Mouse (Mus musculus) hindbrain, embryonic 10.5 days (tissue): ENCODE data around the gene Fgf14. TPM values are rescaled to one million over a fixed set of nuclear protein-coding genes. Genes with fewer than 3 reads are reported as not detected.

Experiments
- DNase-seq: peaks from one replicate; pipeline ENCODE4 v3.0.0-alpha.2; 2017; ENCODE audit warnings: low spot score
- H3K27ac ChIP-seq: fragments of 300-500 bp; sonication (generic); 2 replicates; pipeline ENCODE4 v1.5.1; 2016; ENCODE audit warnings: mild to moderate bottlenecking, moderate library complexity
- H3K27me3 ChIP-seq: fragments of 300-500 bp; sonication (generic); 2 replicates; pipeline ENCODE4 v1.6.1; 2016; ENCODE audit warnings: mild to moderate bottlenecking; ENCODE audit not compliant: poor library complexity, insufficient read depth, severe bottlenecking
- H3K36me3 ChIP-seq: fragments of 300-500 bp; sonication (generic); 2 replicates; pipeline ENCODE4 v1.6.1; 2016; ENCODE audit warnings: mild to moderate bottlenecking, moderate library complexity
- H3K4me1 ChIP-seq: fragments of 300-500 bp; sonication (generic); replicated peaks from 2 replicates; pipeline ENCODE4 v1.6.1; 2016; ENCODE audit warnings: mild to moderate bottlenecking
- H3K4me3 ChIP-seq: fragments of 300-500 bp; sonication (generic); 2 replicates; pipeline ENCODE4 v1.5.1; 2016; ENCODE audit warnings: mild to moderate bottlenecking, moderate library complexity
- H3K9me3 ChIP-seq: fragments of 300-500 bp; sonication (generic); 2 replicates; pipeline ENCODE4 v1.6.1; 2016; ENCODE audit warnings: mild to moderate bottlenecking, moderate library complexity
- WGBS: fragments of 180-500 bp; shearing (Covaris S2); methylation state at CpG from one replicate; pipeline ENCODE4 v1.1.7; 2016; 5-methylcytosine and 5-hydroxymethylcytosine counted together
- polyA plus RNA-seq: library from polyadenylated mRNA; unstranded; fragments of >200 nt; fragmentation: Nextera tagmentation; extraction: Ambion mirVana; gene quantifications from 2 replicates; pipeline ENCODE4 v1.2.1, GENCODE M21; 2016

The Fgf14 gene
- polyA plus RNA-seq, result 4.4 and 5.1 TPM in 2 replicates

DNA sequence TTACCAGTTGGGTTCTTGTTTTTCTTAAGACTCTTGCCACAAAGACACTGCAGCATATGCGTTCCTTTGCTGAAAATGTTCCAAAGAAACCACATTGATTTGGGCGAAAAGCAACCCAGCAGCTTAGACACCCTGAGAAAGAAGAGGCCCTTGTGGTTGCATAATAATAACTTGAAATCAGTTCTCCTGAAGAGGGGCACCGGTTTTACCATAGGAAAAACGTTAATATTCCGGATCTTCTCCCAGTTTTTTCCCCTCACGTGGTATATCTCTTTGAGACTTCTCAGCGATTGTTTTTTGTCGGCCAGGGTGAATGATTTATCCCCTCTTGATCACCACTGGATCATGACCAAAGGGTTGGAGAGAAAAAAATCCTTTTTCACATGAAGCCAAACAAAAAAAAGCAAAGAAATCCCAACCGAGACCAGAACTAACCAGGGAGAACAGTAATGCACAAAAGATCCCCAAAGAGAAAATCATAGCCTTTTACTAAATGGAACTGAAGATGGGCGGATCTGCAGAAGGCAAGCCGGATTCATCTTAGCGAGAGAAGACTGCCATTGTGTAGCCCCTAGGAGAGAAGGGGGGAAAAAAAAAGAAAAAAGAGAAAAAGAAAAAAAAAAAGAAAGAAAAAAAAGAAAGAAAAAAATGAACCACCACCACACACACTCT is at the start of gene Fgf14:
TSS of gene Fgf14 (minus strand) at position 622 of the 672 bp plus-strand sequence.
- no peak for DNase-seq
- 8% methylated on average over 12 of the region's 12 CpGs for WGBS
- H3K36me3 ChIP-seq, result no peaks in the 10 kb centered on the region
- peaks cover 18% of the 10 kb centered on the region for H3K27me3 ChIP-seq
- H3K9me3 ChIP-seq, result no peaks in the 10 kb centered on the region
- H3K4me1 ChIP-seq, result peaks cover 28% of the 10 kb centered on the region
- H3K4me3 ChIP-seq, result peak within 1 kb of the TSS; percentile 58
- H3K27ac ChIP-seq, result peak within 1 kb of the TSS; percentile 85

DNA sequence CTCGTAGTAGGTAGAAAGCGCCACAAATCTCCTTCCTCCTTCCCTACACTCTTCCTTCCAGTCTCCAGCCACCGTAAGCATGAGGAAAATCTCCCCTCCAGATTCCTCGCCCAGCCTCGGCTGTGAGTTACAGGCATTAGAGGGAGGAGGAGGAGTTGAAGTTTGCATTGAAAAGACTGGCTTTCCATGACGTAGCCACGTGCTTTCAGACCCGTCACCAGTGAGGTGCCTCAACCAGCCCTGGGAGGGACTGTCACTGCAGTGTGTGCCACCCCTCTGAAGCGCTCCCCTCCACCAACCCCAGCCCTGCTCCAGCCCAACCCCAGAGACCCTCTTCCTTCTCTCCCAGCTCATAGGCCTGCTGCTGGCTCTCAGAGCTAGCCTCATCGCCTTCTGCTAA is 452 bp upstream of the Fgf14 start:
- WGBS, result 2% methylated on average over 10 of the region's 10 CpGs
- DNase-seq, result peak; percentile 74
- Histone ChIP-seq H3K9me3 (no peaks in the 10 kb centered on the region), H3K36me3 (no peaks in the 10 kb centered on the region), H3K4me3 (peak overlapping the region; percentile 58), H3K27ac (peak overlapping the region; percentile 85), H3K27me3 (peaks cover 18% of the 10 kb centered on the region), H3K4me1 (peaks cover 28% of the 10 kb centered on the region)

DNA sequence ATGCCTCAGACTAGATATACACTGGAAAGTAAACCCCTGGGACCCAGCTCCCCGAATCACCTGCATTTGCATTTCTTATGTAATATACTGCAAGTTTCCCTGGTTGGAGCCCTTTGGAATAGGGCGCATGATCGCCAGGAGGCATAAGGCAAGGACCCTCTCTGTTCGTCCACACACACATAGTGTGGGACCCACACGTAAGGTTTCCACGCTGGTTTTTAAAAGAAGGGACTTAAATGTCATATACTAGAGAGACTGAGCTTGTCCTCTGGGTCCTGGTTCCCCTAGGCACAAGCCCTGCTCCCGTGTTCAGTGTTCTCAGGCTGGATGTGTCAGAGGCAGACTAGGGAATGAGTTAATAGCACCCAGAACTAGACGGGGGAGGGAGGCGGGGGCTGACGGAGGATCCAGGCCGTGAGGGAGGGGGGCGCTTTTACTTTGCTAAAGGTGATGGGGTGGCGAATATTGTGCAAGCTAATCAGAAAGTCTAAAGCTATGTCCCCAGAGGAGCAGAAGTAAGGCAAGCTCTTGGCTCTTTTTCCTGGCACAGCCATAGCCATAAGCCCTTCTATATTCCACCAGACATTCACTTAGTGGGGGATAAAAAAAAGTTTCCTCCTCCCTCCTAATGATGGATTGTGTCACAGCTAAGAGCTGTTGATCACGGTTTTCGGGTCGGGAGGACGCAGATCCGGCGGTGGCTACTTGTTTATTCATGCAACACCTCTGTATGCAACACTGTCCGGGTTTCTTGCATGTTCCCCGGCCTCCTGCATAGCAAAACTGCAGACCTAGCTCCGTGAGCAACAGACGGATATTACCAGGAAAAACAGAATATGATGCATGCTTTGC is 1.0 kb downstream of the Fgf14 start:
- Histone ChIP-seq H3K4me3 (peak overlapping the region; percentile 58), H3K4me1 (peaks cover 33% of the 10 kb centered on the region), H3K27me3 (peaks cover 21% of the 10 kb centered on the region), H3K27ac (peak overlapping the region; percentile 85), H3K36me3 (no peaks in the 10 kb centered on the region), H3K9me3 (no peaks in the 10 kb centered on the region)
- WGBS, result 11% methylated on average over 23 of the region's 23 CpGs
- DNase-seq, result peak; percentile 45

DNA sequence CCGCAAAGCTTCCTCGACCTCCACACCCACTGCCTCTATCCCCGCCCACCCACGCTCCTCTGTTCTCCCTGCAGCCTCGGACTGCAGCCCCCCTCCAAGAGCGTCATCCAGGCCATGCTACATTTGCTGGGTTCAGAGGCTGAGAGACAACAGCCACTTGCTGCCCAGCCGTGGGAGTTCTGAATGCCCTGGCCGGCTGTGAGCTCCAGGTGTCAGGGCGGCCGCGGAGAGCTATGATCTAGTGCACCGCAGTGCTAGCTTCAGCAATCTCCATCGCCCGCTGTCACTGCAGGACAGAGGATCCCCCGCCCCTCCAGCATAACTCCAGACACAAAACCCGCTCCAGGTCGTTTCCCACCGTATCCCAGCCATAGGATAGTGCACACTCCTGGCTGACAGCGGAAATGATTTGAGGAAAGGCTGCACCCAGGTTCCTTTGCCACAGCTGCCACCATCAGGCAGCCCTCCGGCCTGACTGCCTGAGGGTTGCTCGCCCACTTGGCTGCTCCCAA is 1.7 kb downstream of the Fgf14 start:
- peaks cover 40% of the 10 kb centered on the region for H3K4me1 ChIP-seq
- WGBS, result 1% methylated on average over 21 of the region's 21 CpGs
- no peaks in the 10 kb centered on the region for H3K9me3 ChIP-seq
- peak overlapping the region; percentile 58 for H3K4me3 ChIP-seq
- H3K27ac ChIP-seq, result peak overlapping the region; percentile 85; the same call in 1 of the 2 replicates
- peak; percentile 37 for DNase-seq
- no peaks in the 10 kb centered on the region for H3K36me3 ChIP-seq
- H3K27me3 ChIP-seq, result peaks cover 21% of the 10 kb centered on the region

DNA sequence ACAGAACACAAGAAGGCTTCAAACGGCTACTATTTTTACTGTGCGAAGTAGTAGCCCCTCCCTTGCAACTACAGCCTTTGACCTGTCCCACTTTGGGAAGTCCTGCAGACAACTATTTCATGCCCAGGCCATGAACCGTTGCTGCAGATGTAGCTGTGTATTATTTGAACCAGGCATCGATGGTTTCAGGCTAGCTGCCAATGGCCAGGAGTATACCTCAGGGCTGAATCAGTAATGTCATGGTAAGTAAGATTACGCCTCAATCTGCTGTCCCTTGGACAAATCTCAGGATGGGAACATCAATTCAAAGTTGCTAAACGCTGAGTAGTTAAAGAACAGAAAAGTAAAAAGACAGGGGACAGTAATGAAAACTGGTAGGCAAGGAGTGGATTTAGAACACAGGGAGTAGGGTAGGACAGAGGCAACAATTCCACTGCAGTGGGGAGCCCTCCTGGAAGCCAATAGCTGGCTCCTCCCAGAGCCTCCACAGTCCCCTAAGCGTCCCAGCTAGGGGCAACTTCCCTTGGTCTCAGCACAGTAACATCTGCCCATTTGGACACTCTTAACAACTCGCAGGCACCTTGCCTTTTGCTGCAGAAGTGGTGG is 2.3 kb downstream of the Fgf14 start:
- WGBS, result 22% methylated on average over 8 of the region's 8 CpGs
- DNase-seq, result peak; percentile 3
- peak overlapping the region; percentile 85; the same call in 1 of the 2 replicates for H3K27ac ChIP-seq

DNA sequence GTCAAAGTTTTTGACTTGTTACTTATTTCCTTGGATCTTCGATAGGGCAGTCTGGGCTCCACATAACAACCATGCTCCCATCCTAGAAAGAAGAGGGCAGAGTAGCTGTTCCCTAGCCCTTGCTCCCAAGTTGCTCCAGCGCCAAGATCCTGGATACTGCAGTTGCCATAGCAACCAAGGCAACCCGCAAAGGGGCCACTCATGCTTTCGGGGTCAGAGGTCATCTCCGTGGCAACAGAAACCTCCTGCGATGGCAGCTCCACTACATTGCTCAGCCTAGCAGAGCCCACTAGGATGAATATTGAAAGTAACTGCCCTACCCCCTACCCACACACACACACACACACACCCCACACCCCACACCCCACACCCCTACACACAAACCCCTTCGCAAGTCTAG is 7.2 kb downstream of the Fgf14 start:
- WGBS, result 8% methylated on average over 7 of the region's 7 CpGs
- peak; percentile 96 for DNase-seq
- peak overlapping the region; percentile 20; the same call in 1 of the 2 replicates for H3K4me3 ChIP-seq
- H3K4me1 ChIP-seq, result peaks cover 29% of the 10 kb centered on the region
- H3K36me3 ChIP-seq, result no peaks in the 10 kb centered on the region
- H3K27ac ChIP-seq, result peak overlapping the region; percentile 69
- H3K9me3 ChIP-seq, result no peaks in the 10 kb centered on the region
- 0 out of 2 replicates have a peak, but pooled peaks cover 13% of the 10 kb centered on the region for H3K27me3 ChIP-seq

More for the DNA sequence above, 2.3 kb downstream of the Fgf14 start:
- Histone ChIP-seq H3K4me3 (peak overlapping the region; percentile 58), H3K36me3 (no peaks in the 10 kb centered on the region), H3K27me3 (peaks cover 21% of the 10 kb centered on the region), H3K9me3 (no peaks in the 10 kb centered on the region), H3K4me1 (peaks cover 46% of the 10 kb centered on the region)

DNA sequence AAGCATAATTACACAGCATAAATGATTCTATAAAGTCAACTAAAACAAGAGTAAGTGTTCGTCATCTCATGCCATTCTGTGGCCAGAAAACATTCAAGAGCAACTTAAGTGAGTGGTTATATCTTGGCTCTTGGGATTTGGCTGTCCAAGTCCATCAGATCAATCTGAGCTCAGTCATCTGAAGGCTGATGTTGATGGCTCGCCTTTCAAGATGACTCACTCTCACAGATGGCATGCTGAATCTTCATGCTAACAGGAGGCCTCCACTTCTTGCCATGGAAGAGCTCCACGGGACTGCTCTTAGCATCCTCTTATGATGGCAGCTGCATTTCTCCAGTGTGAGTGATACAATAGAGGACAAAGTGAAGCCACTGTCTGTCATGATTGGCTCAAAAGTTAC is 34.1 kb downstream of the Fgf14 start:
- 80% methylated on average over 3 of the region's 3 CpGs for WGBS
- H3K27me3 ChIP-seq, result no peaks in the 10 kb centered on the region
- no peaks in the 10 kb centered on the region for H3K4me1 ChIP-seq
- no peaks in the 10 kb centered on the region for H3K36me3 ChIP-seq
- H3K27ac ChIP-seq, result no peak overlapping the region
- H3K9me3 ChIP-seq, result no peaks in the 10 kb centered on the region
- no peak overlapping the region for H3K4me3 ChIP-seq
- DNase-seq, result no peak

DNA sequence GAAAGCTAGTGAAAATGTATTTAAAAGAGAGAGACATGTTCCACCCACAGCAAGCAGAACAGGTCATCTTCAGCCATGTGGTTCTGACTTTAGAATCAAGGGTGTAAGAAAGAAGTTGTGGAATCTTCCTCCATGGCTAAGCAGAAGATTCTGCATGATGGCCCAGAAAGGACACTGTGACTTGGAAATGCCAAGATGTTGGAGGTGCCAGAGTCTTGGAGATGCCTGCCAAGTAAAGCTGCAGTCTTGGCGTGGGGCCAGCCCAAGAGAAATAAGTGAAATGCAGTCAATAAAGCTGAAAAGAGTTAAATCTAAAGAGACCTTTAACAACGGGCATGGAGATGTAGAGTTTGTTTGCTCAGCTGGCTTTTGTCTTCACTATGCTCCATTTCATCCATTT is 42.0 kb downstream of the Fgf14 start:
- DNase-seq, result no peak
- Histone ChIP-seq H3K36me3 (no peaks in the 10 kb centered on the region), H3K4me1 (no peaks in the 10 kb centered on the region), H3K9me3 (no peaks in the 10 kb centered on the region), H3K27me3 (no peaks in the 10 kb centered on the region), H3K4me3 (no peak overlapping the region), H3K27ac (no peak overlapping the region)
- 61% methylated on average over 2 of the region's 2 CpGs for WGBS

DNA sequence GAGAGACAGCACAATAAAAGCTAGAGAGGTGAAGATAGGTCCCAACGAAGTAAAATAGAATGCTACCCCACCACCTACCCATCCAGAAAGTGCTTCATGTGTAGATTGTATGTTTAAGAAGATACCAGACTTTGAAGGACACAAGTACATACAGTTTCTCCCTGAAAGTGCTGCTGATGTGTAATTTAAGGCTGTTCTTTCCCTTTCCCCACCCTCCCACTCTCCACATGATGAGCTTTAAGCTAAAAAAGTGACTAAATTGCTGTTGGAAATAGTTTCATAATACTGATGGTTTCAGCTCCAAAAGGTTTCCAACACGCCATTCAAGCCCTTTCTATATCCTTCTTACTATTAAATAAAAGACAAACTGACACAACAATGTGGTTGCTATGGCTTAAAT is 63.5 kb downstream of the Fgf14 start:
- H3K9me3 ChIP-seq, result peaks cover 4% of the 10 kb centered on the region; the same call in 1 of the 2 replicates
- H3K27me3 ChIP-seq, result no peaks in the 10 kb centered on the region
- H3K4me1 ChIP-seq, result no peaks in the 10 kb centered on the region
- no peak overlapping the region for H3K27ac ChIP-seq
- no peak overlapping the region for H3K4me3 ChIP-seq
- WGBS, result 70% methylated on average over 2 of the region's 2 CpGs
- DNase-seq, result no peak
- peaks cover 6% of the 10 kb centered on the region for H3K36me3 ChIP-seq

DNA sequence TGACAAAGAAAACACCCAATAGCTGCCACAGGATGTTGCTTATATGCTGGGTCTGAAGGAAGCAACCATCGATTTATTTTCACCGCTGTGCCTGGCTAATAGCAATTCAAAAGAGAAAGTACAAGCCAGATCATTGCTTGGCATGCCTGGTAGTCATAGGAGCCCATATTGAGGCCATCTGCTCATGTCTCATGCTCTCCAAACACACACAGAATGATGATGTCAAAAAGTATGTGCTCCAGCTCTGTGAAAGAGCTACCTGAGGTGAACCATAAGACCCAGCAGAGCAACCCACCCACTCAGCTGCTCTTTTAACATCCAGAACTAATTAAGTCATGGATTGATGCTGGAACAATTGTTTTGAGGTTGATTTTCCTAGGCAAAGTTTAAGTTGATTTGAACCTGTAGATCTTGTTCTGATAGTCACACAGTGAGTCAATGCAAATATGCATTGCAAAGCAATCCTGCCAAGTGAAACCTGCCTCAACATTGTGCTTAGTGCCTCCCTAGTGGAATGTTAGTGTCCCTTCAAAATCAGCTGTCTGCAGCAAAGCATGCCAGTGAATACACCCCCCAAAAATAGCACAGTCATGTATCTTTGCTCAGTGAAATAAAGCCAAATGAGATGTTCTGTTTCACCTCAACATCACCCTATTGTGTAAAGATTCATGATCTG is 70.8 kb downstream of the Fgf14 start:
- Histone ChIP-seq H3K27ac (no peak overlapping the region), H3K4me1 (no peaks in the 10 kb centered on the region), H3K9me3 (peaks cover 5% of the 10 kb centered on the region; the same call in 1 of the 2 replicates), H3K36me3 (peaks cover 7% of the 10 kb centered on the region), H3K27me3 (no peaks in the 10 kb centered on the region), H3K4me3 (no peak overlapping the region)
- DNase-seq, result no peak
- 87% methylated on average over 2 of the region's 2 CpGs for WGBS

DNA sequence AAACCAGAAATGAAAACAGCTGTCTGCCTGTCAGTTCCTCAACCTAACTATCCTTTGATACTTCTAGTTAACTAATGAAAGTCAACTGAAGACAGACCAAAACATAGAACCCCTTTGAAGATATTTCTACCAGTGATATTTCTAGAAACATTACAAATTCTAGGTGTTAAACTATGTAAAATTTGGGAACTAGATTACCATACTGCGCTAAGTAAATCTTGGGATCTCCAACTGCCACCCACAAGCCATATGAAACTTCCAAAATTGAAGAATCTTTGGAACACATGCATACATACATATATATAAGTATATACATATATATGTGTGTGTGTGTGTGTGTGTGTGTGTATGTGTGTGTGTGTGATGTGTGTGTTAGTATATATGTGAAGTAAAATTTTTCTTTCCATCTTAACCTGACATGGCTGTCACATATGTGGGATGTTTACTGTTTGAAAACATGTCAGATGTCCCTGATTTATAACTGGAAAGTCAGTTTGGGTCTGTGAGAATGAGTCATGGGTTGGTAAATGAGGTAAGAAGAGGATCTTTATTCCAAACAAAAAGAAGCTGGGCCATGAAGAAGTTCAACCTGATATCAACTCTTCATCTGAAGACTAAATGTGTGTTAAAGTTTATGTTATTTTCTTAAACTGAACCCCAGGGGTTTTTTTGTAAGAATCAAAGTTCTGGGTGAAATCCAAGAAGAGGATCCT is 71.7 kb downstream of the Fgf14 start:
- no peak overlapping the region for H3K4me3 ChIP-seq
- peaks cover 5% of the 10 kb centered on the region; the same call in 1 of the 2 replicates for H3K9me3 ChIP-seq
- no peak overlapping the region for H3K27ac ChIP-seq
- H3K27me3 ChIP-seq, result no peaks in the 10 kb centered on the region
- no peak for DNase-seq
- WGBS, result 89% methylated on average over 1 of the region's 1 CpGs
- no peaks in the 10 kb centered on the region for H3K4me1 ChIP-seq
- peaks cover 7% of the 10 kb centered on the region for H3K36me3 ChIP-seq

DNA sequence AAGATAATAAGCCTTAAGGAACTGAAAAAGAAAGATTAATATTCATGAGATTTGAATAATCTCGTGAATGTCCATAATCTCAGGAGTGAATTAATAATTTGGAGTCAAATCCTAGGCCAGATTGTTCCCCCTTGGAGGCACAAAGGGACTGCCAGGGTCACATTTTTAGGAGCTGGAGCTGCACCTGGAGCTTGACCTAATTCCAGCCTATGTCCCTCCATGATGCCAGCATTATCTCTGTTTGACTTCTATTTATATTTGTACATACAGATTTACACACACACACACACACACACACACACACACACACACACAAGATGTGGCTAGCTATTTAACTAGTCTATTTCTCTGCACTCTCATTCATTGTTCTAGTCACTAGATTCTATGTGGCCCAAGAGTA is 100.4 kb downstream of the Fgf14 start:
- no peak for DNase-seq
- no peaks in the 10 kb centered on the region for H3K27me3 ChIP-seq
- WGBS, result 75% methylated on average over 1 of the region's 1 CpGs
- H3K36me3 ChIP-seq, result no peaks in the 10 kb centered on the region
- H3K4me3 ChIP-seq, result no peak overlapping the region
- H3K4me1 ChIP-seq, result no peaks in the 10 kb centered on the region
- no peaks in the 10 kb centered on the region for H3K9me3 ChIP-seq
- no peak overlapping the region for H3K27ac ChIP-seq
